Mouse (Mus musculus): ENCODE results near the gene Cav2.

The Cav2 gene

DNA sequence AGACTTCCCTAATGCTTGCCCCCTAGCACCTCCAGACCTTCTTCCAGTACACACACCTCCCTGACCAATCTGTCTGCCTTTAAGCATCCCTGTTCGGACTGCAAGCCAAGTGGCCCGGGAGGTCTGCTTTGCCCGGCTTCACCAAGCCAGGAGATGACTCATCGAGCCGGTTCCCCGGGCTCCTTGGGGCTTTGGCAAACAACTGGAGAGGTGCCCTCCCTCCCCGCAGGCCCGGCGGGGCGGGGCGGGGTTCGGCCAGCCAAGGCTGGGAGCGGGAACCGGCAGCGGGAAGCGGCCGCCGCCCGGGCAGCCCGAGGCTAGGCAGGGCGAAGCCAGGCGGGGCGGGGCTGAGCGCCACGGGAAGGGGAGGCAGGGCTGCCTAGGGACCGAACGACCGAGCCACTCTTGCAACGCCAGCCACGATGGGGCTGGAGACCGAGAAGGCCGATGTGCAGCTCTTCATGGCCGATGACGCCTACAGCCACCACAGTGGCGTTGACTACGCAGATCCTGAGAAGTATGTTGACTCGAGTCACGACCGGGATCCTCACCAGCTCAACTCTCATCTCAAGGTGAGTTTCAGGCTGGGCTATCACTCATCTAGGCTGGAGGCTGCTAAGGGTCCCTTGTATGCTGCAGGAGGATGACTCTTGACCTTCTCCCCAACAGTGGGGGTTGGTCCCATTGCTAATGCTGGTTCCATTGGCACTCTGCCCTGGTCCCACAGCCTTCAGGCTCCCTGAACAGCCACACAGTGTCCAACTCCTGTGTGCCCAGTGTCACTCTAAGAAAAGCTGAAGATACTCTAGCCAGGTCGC, at the start of gene Cav2:
Gene Cav2, plus strand, starts transcription at position 247 of the 818 bp plus-strand sequence.
- peak; percentile 76 to 85 for DNase-seq

DNA sequence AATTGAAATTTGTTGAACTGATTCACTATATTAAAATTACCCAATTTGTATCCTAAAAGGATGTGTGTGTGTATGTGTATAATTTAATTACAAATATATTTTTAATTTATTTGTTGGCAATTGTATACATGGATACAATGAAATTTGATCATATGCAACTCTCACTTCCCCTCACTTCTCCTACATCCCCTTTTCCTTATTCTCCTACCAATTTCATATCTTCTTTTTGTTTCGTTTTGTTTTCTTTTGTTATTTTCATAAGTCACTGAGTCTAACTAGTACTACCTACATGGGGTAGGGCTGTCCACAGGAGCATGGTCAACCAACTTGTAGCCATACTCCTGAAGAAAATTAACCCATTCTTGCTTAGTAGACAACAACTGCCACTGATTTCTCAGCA, 41.3 kb upstream of the Cav2 start:
- DNase-seq = no peak

GRCm38 (mm10) chr6:17241013-17241412, 40.0 kb upstream of the Cav2 start:
- DNase-seq = no peak

DNA sequence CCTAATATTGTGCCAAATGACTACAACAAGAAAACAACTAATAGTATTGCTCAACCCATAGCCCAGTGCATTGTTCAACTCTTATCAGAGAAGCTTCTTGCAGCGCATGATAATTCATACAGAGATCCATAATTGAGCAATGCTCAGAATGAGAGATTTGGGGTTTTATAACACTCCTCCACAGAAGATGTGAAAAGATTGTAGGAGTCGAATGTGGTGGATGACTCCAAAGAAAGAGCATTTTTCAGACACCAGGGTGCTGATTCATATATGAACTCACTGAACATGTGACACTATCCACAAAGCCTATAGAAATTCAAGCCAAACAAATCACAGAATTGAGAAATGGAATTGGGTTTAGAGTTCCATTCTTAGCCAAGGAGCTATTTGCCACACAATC, 34.0 kb upstream of the Cav2 start:
- DNase-seq = no peak

DNA sequence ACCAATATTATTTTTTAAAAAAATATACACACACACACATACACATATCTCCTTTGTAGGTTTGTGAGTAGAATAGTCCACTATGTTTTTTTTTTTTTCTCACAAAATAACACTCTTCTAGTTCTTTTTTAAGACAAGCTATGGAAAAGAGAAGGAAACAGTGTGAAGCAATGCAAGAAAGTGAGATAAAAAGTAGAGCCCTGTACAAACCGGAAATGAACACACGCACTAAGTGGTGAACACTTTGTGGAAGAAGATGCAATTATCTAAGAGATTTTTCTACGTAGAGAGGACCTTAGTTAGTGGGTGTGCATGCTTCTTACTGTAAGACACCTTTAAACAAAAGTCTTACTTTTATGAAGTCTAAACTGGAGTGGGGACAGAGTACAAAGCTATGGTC, 33.3 kb upstream of the Cav2 start:
- DNase-seq = no peak

- no peak for DNase-seq
These were observed 32.7 kb upstream of the Cav2 start for GRCm38 (mm10) chr6:17248241-17248640.

GRCm38 (mm10) chr6:17251958-17252357, 29.0 kb upstream of the Cav2 start:
- no peak for DNase-seq

- DNase-seq = no peak
These were observed 22.8 kb upstream of the Cav2 start for GRCm38 (mm10) chr6:17258142-17258541.

GRCm38 (mm10) chr6:17258911-17259310, 22.1 kb upstream of the Cav2 start:
- DNase-seq = no peak

- no peak for DNase-seq
These were observed 18.2 kb upstream of the Cav2 start for GRCm38 (mm10) chr6:17262786-17263185.

- DNase-seq = no peak
These were observed 15.9 kb upstream of the Cav2 start for GRCm38 (mm10) chr6:17265043-17265442.

GRCm38 (mm10) chr6:17266466-17266865, 14.5 kb upstream of the Cav2 start:
- no peak for DNase-seq

DNA sequence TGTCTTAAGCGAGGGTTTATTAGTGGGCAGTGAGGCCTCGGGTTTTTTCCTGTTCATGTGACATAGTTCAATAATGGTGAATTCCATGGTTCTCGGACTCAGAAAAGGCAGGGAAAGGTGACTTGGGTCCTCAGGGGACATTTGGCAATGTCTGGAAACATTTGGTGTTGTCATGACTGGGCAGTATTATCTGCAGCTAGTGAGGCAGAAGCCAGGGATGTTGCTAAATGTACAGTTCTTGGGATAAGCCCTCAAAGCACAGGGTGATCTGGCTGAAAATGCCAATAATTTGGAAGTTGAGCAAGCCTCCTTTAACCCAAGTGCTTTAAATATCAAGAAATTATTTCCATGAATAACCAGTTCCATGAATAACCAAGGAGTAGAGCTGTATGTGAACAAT, 2.6 kb upstream of the Cav2 start:
- no peak for DNase-seq

- DNase-seq = peak in 1 of 2 experiments; percentile 10
These were observed 740 bp downstream of the Cav2 start for GRCm38 (mm10) chr6:17281757-17282092.

DNA sequence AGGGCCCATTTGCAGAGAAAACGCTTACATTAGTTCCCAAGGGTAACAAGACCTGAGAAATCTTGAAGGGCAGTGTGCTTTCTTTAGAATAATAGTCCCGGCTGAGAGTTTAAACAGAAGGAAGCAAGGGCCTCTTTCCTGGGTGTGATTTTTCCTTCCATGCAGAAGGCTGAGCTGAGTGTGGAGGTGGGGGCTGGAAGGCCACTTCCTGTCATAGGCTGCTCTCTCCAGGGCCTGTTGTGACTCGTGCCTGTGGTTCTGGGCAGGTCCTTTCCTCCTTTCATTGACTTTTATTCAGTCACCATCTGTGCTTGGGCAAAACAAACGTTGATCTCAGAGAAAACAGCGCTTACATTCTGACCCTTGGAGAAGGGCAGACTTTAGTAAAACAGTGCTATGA, 1.2 kb downstream of the Cav2 start:
- peak; percentile 9 to 42 for DNase-seq

GRCm38 (mm10) chr6:17283834-17284233, 2.8 kb downstream of the Cav2 start:
- DNase-seq = no peak

GRCm38 (mm10) chr6:17286381-17286780, 5.4 kb downstream of the Cav2 start:
- DNase-seq = no peak

GRCm38 (mm10) chr6:17295116-17295515, 14.1 kb downstream of the Cav2 start:
- no peak for DNase-seq

- peak; percentile 79 to 81 for DNase-seq
These were observed 25.1 kb downstream of the Cav2 start, which contains the start of gene Cav1 for GRCm38 (mm10) chr6:17305954-17306601. TSS of gene Cav1 (plus strand) at chr6:17306335.

GRCm38 (mm10) chr6:17306602-17307325, 25.8 kb downstream of the Cav2 start:
- peak; percentile 34 to 46 for DNase-seq

GRCm38 (mm10) chr6:17307461-17308115, 26.6 kb downstream of the Cav2 start:
- DNase-seq = peak; percentile 81 to 88

DNA sequence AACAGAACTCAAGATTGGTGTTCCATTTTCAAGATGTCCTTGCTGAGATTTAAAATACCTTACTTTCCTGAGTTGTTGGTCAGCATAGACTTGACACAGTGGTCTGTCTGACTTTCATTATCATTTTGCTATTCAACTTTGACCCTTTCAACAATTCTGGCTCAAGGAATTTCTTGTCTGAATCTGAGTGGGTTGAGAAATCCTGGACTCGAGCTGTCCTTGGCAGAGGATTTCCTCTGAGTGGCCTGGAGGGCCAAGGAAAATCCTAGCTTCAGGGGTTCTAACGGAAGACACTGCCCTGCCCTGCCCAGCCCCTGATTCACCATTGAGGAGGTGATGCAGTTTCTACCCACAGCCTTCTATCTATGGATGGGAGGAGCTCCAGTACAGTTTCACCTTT, 27.7 kb downstream of the Cav2 start:
- DNase-seq = no peak

- DNase-seq = no peak
These were observed 28.3 kb downstream of the Cav2 start for GRCm38 (mm10) chr6:17309260-17309659.
